Mouse (Mus musculus) kidney, adult 2 months (tissue): Measurements from ENCODE around the gene Rabggta. TPM values are rescaled to one million over a fixed set of nuclear protein-coding genes. Genes with fewer than 3 reads are reported as not detected.

ENCODE experiments used
- DNase-seq: peaks from one replicate; pipeline ENCODE4 v3.0.0; 2021
- H3K27ac ChIP-seq: fragments of 200-500 bp; 2 replicates; pipeline ENCODE4 v1.5.1; 2012; ENCODE audit warnings: low read depth, low read length, control low read depth, inconsistent platforms; ENCODE audit not compliant: insufficient read depth
- H3K27me3 ChIP-seq: fragments of 200-500 bp; replicated peaks from 2 replicates; pipeline ENCODE4 v1.6.1; 2012; ENCODE audit warnings: mild to moderate bottlenecking, moderate library complexity, low read length, inconsistent platforms; ENCODE audit not compliant: control insufficient read depth, insufficient read depth
- H3K36me3 ChIP-seq: fragments of 200-500 bp; 2 replicates; pipeline ENCODE4 v1.6.1; 2012; ENCODE audit warnings: mild to moderate bottlenecking, moderate library complexity, low read length, inconsistent platforms; ENCODE audit not compliant: control insufficient read depth, insufficient read depth
- H3K4me1 ChIP-seq: fragments of 200-500 bp; 2 replicates; pipeline ENCODE4 v1.6.1; 2011; ENCODE audit warnings: low read length; ENCODE audit not compliant: control insufficient read depth, insufficient read depth
- H3K4me3 ChIP-seq: fragments of 200-500 bp; 2 replicates; pipeline ENCODE4 v1.5.1; 2011; ENCODE audit warnings: mild to moderate bottlenecking, low read depth, low read length, control low read depth; ENCODE audit not compliant: insufficient read depth
- CTCF ChIP-seq: fragments of 200-500 bp; conservative IDR thresholded peaks from 2 replicates; pipeline ENCODE4 v1.5.1; 2011; ENCODE audit warnings: low read depth, mild to moderate bottlenecking, control low read depth, low read length, moderate library complexity, mixed read lengths; ENCODE audit not compliant: insufficient read depth, insufficient read length
- POLR2A ChIP-seq: fragments of 200-500 bp; IDR thresholded peaks from one replicate; pipeline ENCODE4 v1.6.1; 2011; ENCODE audit warnings: low read depth, low read length, control low read depth
- WGBS: fragments of 180-500 bp; shearing (Covaris S2); methylation state at CpG from one replicate; pipeline ENCODE4 v1.1.7; 2018; 5-methylcytosine and 5-hydroxymethylcytosine counted together
- polyA plus RNA-seq: library from polyadenylated mRNA; depleted of rRNA; stranded (reverse); fragments of >200 nt; gene quantifications from 2 replicates; pipeline ENCODE4 v1.2.3, GENCODE M21; 2012

The Rabggta gene
- polyA plus RNA-seq, 1 experiment, result 70.0 TPM

DNA sequence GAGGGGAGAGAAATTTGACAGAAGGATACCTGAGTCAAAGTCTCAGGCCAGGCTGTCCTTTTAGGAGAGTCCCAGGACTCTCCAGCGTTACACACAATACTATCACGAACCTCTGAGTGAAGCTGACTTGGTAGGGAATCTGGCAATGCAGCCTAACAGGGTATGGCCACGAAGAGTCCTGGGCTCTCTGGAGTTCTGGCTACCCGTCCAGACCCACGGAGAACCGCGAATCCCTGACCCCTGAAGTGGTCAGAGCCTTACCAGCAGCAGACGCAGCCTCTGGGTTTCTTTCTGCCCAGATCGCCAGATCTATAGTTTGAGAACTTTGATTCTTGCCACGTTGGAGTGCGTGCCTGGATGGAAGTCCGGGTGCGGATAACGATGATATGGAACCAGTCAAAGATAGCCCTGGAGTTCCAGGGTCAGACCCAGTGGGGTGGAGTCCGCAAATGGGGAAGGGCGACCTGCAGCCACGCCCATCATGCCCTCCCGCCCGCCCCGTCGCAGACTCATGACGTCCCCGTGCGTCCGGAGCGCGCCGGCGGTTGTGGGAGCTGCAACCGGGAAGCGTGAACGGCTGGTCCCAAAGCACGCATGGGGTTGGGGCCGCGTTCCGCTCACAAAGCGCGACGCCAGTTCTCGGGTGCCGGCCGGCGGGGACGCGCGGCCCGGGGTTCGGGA lies 23.3 kb upstream of the Rabggta start, which contains the start of the genes Dhrs1 and Nop9:
TSS of gene Dhrs1 (minus strand) at position 511 of the 681 bp plus-strand sequence.
TSS of gene Nop9 (plus strand) at position 514 of the 681 bp plus-strand sequence.
- Histone ChIP-seq H3K27me3 (no peaks in the 10 kb centered on the region), H3K36me3 (no peaks in the 10 kb centered on the region; the same call in 1 of the 2 replicates), H3K27ac (peak within 1 kb of the TSS; percentile 27), H3K4me3 (peak within 1 kb of the TSS; percentile 65), H3K4me1 (peaks cover 10% of the 10 kb centered on the region)
- under 1% methylated on average over 48 of the region's 48 CpGs for WGBS
- peak; percentile 94 for DNase-seq
- no peak for TF ChIP-seq CTCF
- TF ChIP-seq POLR2A, result no peak

DNA sequence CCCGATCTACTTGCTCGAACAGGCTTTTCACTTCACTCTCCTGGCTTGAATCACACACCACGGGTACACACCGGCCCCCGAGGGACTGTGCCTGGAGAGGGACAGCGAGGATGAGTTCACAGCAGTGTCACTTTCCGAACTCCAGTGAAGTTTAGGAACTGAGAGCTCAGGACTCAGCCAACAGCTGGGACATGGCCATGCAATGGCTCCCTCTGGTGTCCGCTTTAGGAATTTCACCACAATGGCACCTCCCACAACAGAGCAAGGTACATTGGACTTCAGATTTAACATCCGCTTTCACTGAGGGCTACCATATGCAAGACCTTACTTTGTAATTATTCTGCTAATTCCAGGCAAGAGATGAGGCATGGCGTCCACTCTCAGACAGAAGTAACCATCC lies 21.6 kb upstream of the Rabggta start:
- peaks cover 10% of the 10 kb centered on the region for H3K4me1 ChIP-seq
- H3K27me3 ChIP-seq, result no peaks in the 10 kb centered on the region
- H3K36me3 ChIP-seq, result no peaks in the 10 kb centered on the region; the same call in none of the 2 replicates
- TF ChIP-seq CTCF, result peak; percentile 99; the same call in 1 of the 2 replicates
- no peak for TF ChIP-seq POLR2A
- no peak overlapping the region for H3K27ac ChIP-seq
- 11% methylated on average over 10 of the region's 10 CpGs for WGBS
- DNase-seq, result peak; percentile 92
- H3K4me3 ChIP-seq, result no peak overlapping the region

DNA sequence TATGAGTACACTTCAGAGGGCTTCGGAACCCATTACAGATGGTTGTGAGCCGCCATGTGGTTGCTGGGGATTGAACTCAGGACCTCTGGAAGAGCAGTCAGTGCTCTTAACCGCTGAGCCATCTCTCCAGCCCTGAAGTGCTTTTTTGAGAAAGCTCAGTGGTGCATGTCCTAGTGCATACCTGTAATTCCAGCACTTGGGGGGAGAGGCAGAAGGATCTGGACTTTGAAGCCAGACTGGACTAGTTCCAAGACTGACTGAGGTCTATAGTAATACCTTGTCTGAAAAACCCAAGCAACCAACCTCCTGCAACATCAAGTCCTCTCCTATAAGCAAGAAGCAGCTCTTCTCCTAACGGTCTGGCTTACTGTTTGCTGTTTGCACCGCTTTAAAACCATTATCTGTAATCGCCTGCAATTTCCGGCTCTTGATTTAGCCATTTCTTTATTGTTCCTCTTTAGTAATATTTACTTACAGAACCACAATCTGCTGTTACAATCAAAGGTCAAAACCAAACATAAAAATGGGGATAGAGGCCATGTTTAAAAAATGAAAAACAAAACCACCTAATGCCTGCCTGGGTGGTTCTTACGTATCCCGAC lies 15.1 kb upstream of the Rabggta start:
- WGBS, result 48% methylated on average over 9 of the region's 9 CpGs
- peak; percentile 85 for DNase-seq

DNA sequence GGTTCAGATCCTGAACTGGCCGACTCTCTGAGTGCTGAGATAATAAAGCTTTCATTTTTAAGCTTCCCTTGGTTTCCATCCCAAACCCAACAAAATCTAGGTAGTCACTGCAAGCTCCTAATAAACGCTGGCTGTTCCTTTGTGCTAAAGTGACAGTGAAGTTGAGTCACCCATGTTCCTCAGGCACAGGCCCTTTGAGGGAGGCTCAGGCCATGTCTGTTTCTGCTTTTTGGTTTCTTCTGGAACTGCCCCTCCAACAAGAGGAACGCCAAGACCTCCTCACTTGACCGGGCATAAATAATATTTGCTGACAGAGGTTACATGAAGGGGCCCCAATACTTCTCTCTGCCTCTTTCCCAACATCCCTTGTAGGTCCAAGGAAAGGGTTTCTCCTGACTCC lies 13.7 kb upstream of the Rabggta start:
- Histone ChIP-seq H3K27ac (no peak overlapping the region), H3K4me3 (no peak overlapping the region), H3K36me3 (peaks cover 1% of the 10 kb centered on the region), H3K27me3 (no peaks in the 10 kb centered on the region), H3K4me1 (peaks cover 14% of the 10 kb centered on the region; the same call in 1 of the 2 replicates)
- TF ChIP-seq CTCF (no peak), POLR2A (no peak)
- no peak for DNase-seq
- 69% methylated on average over 4 of the region's 4 CpGs for WGBS

More for the DNA sequence above, 15.1 kb upstream of the Rabggta start:
- Histone ChIP-seq H3K27ac (peak overlapping the region; percentile 81), H3K4me3 (no peak overlapping the region), H3K36me3 (peaks cover 1% of the 10 kb centered on the region), H3K4me1 (peaks cover 14% of the 10 kb centered on the region; the same call in 1 of the 2 replicates), H3K27me3 (no peaks in the 10 kb centered on the region)
- TF ChIP-seq CTCF (no peak), POLR2A (no peak)

DNA sequence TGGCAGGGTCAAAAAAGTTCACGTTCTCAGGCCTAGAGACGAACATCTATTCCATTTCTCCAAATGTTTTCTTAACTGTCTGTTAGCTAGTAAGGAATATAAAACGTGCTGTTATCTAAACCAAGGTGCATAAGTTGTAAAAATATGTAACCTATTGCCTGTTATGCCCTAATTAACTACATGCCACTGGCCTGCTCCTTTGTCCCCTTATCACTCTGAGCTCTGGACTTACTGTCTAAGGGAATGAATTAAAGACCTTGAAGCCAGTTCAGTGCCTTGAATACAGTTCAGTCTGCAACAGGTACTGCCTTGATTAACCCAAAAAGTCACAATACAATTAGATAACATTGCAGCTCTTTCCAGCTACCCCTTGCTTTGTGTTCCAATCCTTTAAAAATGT lies 13.3 kb upstream of the Rabggta start:
- H3K4me1 ChIP-seq, result peaks cover 14% of the 10 kb centered on the region; the same call in 1 of the 2 replicates
- WGBS, result 25% methylated on average over 3 of the region's 3 CpGs
- peaks cover 1% of the 10 kb centered on the region for H3K36me3 ChIP-seq
- TF ChIP-seq POLR2A (no peak), CTCF (no peak)
- H3K27me3 ChIP-seq, result no peaks in the 10 kb centered on the region
- no peak for DNase-seq
- H3K27ac ChIP-seq, result no peak overlapping the region
- no peak overlapping the region for H3K4me3 ChIP-seq

DNA sequence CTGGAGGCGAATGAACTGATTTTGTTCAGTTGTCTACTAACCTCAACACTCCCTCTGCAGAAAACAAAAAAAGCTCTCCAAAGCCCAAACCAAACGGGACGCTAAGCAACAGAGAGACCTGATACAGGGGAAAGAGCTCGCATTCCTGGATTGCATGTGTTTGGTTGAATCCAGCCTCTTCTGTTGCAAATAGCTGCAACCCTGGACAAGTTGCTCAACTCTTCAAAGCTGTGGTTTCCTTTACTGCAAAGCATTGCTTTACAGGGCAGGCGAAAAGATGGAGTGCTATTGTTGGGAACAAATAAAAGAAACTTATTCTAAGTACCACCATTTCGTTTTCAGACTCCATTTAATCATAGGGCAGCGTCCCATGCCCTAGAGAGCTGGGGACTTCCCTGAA lies 12.8 kb upstream of the Rabggta start:
- TF ChIP-seq POLR2A (no peak), CTCF (no peak)
- H3K27me3 ChIP-seq, result no peaks in the 10 kb centered on the region
- H3K4me3 ChIP-seq, result no peak overlapping the region
- no peak overlapping the region for H3K27ac ChIP-seq
- H3K4me1 ChIP-seq, result peaks cover 14% of the 10 kb centered on the region; the same call in 1 of the 2 replicates
- no peak for DNase-seq
- H3K36me3 ChIP-seq, result peaks cover 1% of the 10 kb centered on the region; the same call in 1 of the 2 replicates
- WGBS, result 77% methylated on average over 7 of the region's 7 CpGs

DNA sequence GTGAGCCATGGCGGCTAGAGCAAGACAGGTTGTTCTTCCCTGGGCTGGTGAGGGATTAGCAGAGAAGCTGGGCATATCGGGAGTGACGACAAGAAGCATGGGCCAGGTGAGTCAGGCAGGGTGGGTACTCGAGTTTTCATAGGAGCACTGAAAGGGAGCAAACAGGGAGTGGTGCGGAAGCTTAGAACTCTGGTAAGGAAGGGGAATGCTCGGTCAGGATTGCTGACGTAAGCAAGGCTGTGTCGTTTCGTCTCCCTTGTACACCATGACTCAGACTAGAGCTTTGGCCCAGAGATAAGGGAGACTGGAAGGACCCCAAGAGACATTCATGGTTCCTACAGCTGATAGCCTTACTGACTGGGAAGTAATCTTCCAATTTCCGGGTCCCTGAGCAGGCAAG lies 11.8 kb upstream of the Rabggta start:
- H3K4me1 ChIP-seq, result peaks cover 14% of the 10 kb centered on the region; the same call in 1 of the 2 replicates
- TF ChIP-seq CTCF, result no peak
- TF ChIP-seq POLR2A, result no peak
- no peak overlapping the region for H3K4me3 ChIP-seq
- 82% methylated on average over 10 of the region's 10 CpGs for WGBS
- DNase-seq, result no peak
- H3K27ac ChIP-seq, result no peak overlapping the region
- peaks cover 1% of the 10 kb centered on the region; the same call in 1 of the 2 replicates for H3K36me3 ChIP-seq
- no peaks in the 10 kb centered on the region for H3K27me3 ChIP-seq
